ENCODE assay signal across 8 mouse cellular contexts in the genomic region with DNA sequence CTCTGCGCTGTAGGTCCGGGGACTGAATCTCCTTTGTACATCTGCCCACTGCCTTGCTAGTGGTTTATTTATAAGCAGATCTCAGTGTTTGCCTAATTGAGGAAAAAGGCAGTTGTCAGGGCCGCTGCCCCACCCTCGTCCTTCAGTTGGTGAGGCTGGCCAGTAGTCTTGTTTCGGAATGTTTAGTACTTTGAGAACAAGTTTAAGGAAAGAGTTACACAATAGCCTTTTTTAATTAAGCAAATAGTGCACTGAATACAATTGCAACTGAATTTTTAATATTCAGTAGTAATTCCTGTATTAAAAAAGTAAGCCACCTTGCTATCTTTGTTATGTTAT. TPM values are rescaled to one million over a fixed set of nuclear protein-coding genes. Genes with fewer than 3 reads are reported as not detected.
A peak's percentile ranks its signal among the peaks of the same experiment; 100 is the strongest.
DNase-seq lines count a peak whose midpoint lies in the region; ATAC-seq and TF ChIP-seq lines count a peak whose summit lies in the region.

No protein-coding gene starts in this region.

- 2% methylated on average over 5 of the region's 5 CpGs for WGBS in kidney, embryonic 15.5 days
- WGBS in embryonic facial prominence, embryonic 10.5 days = 4% methylated on average over 5 of the region's 5 CpGs
- under 1% methylated on average over 5 of the region's 5 CpGs for WGBS in intestine, postnatal 0 days

- peak overlapping the region; percentile 19 for H3ac ChIP-seq in myocyte (ENCODE audit: control insufficient read depth, insufficient read length)

- peak overlapping the region; percentile 66 for H3K9ac ChIP-seq in kidney, embryonic 15.5 days
- H3K9ac ChIP-seq in intestine, postnatal 0 days (ENCODE audit: low read depth, low read length) = peak overlapping the region; percentile 81

- H3K9me3 ChIP-seq in kidney, embryonic 15.5 days (replicated peaks) = no peaks in the 10 kb centered on the region
- no peaks in the 10 kb centered on the region for H3K9me3 ChIP-seq in embryonic facial prominence, embryonic 10.5 days
- no peaks in the 10 kb centered on the region for H3K9me3 ChIP-seq in intestine, postnatal 0 days (ENCODE audit: control insufficient read depth)

- no peak for DNase-seq in kidney, adult 11 months
- DNase-seq in embryonic facial prominence, embryonic 10.5 days (ENCODE audit: low spot score) = no peak
- DNase-seq in adrenal gland, adult 18-20 months (ENCODE audit: low spot score in 2 of 2) = no peak
- DNase-seq in gastrocnemius, adult 18-20 months (ENCODE audit: low spot score) = no peak

- H3K27me3 ChIP-seq in kidney, embryonic 15.5 days = no peaks in the 10 kb centered on the region
- H3K27me3 ChIP-seq in embryonic facial prominence, embryonic 10.5 days (replicated peaks; ENCODE audit: low read depth, poor library complexity, severe bottlenecking) = peaks cover 13% of the 10 kb centered on the region; the same call in 1 of the 2 replicates
- no peaks in the 10 kb centered on the region for H3K27me3 ChIP-seq in intestine, postnatal 0 days (replicated peaks; ENCODE audit: control insufficient read depth, insufficient read depth, low read length)
- H3K27me3 ChIP-seq in myocyte (ENCODE audit: control insufficient read depth, insufficient read depth, insufficient read length) = no peaks in the 10 kb centered on the region

- H3K4me3 ChIP-seq in kidney, embryonic 15.5 days (replicated peaks) = peak overlapping the region; percentile 83
- peak overlapping the region; percentile 90 for H3K4me3 ChIP-seq in embryonic facial prominence, embryonic 10.5 days
- peak overlapping the region; percentile 93 for H3K4me3 ChIP-seq in intestine, postnatal 0 days (ENCODE audit: low read depth, low read length)
- H3K4me3 ChIP-seq in myocyte = peak overlapping the region; percentile 53

- H3K4me2 ChIP-seq in kidney, embryonic 15.5 days = peak overlapping the region; percentile 82
- peak overlapping the region; percentile 98 for H3K4me2 ChIP-seq in intestine, postnatal 0 days (replicated peaks; ENCODE audit: low read depth)
- peak overlapping the region; percentile 73 for H3K4me2 ChIP-seq in myocyte (ENCODE audit: low read depth)

- H3K4me1 ChIP-seq in kidney, embryonic 15.5 days = 0 out of 2 replicates have a peak, but pooled peaks cover 3% of the 10 kb centered on the region
- H3K4me1 ChIP-seq in embryonic facial prominence, embryonic 10.5 days = peaks cover 24% of the 10 kb centered on the region
- H3K4me1 ChIP-seq in intestine, postnatal 0 days (replicated peaks; ENCODE audit: control insufficient read depth, insufficient read depth, low read length) = no peaks in the 10 kb centered on the region

- no peak for TF ChIP-seq CTCF in intestine, postnatal 0 days (IDR thresholded peaks at IDR 0.05; ENCODE audit: low read depth)

- H3K79me2 ChIP-seq in myocyte (ENCODE audit: control insufficient read depth, insufficient read depth) = peaks cover 39% of the 10 kb centered on the region

- TF ChIP-seq POLR2A in myocyte (IDR thresholded peaks at IDR 0.05; ENCODE audit: insufficient read length, low read depth) = peak; percentile 9

- H3K36me3 ChIP-seq in kidney, embryonic 15.5 days = no peaks in the 10 kb centered on the region
- H3K36me3 ChIP-seq in embryonic facial prominence, embryonic 10.5 days (replicated peaks) = peaks cover 7% of the 10 kb centered on the region
- H3K36me3 ChIP-seq in intestine, postnatal 0 days (ENCODE audit: control insufficient read depth, insufficient read depth) = no peaks in the 10 kb centered on the region
- H3K36me3 ChIP-seq in myocyte (ENCODE audit: control insufficient read depth, insufficient read depth) = no peaks in the 10 kb centered on the region

- peak overlapping the region; percentile 64; the same call in 1 of the 2 replicates for H3K27ac ChIP-seq in kidney, embryonic 15.5 days
- H3K27ac ChIP-seq in embryonic facial prominence, embryonic 10.5 days (replicated peaks) = peak overlapping the region; percentile 94
- no peak overlapping the region; the same call in 1 of the 2 replicates for H3K27ac ChIP-seq in intestine, postnatal 0 days (ENCODE audit: low read depth, low read length)

- no peak for ATAC-seq in kidney, embryonic 15.5 days (replicated peaks; ENCODE audit: low FRiP score)
- no peak for ATAC-seq in intestine, postnatal 0 days
- ATAC-seq in frontal cortex, adult (ENCODE audit: low TSS enrichment) = no peak

TF ChIP-seq in myocyte, 11 proteins besides CTCF, POLR2A, EP300 and RAD21:
- TF ChIP-seq E2F4 (IDR thresholded peaks at IDR 0.05; ENCODE audit: insufficient read depth) (no peak), MYOG (IDR thresholded peaks at IDR 0.05; ENCODE audit: control insufficient read depth in 1 of 3, insufficient read depth in 1 of 3, insufficient read length in 2 of 3, low read depth in 2 of 3) (peak in 1 of 3 experiments; percentile 4), CEBPB (IDR thresholded peaks at IDR 0.05; ENCODE audit: insufficient read depth, poor library complexity, severe bottlenecking) (no peak)

RNA-seq across cellular contexts. Expression of gene Fsd1l, which starts 0.7 kb away (rescaled TPM):
- 9.6 and 11.5 TPM in 2 replicates for polyA plus RNA-seq in kidney, embryonic 15.5 days (2015; fragmentation: Nextera tagmentation; extraction: Ambion mirVana)
- 19.2 and 21.3 TPM in 2 replicates for polyA plus RNA-seq in embryonic facial prominence, embryonic 10.5 days (2016; fragmentation: Nextera tagmentation; extraction: Ambion mirVana)
- polyA plus RNA-seq in intestine, postnatal 0 days (2015; fragmentation: Nextera tagmentation; extraction: Ambion mirVana) = 5.4 and 6.8 TPM in 2 replicates
- 1.2 TPM for polyA plus RNA-seq in myocyte (2012; fragmentation: generic; extraction: Trizol)
- 1 to 10 TPM; 5.3 to 7.5 TPM for total RNA-seq in adrenal gland, adult 18-20 months (2021)
- total RNA-seq in gastrocnemius, adult 18-20 months (2021) = 10 to 100 TPM in 1 of 2 experiments, 1 to 10 TPM in 1; 9.9 to 10.9 TPM
